In genomic region chr11:117552430-117552969, GRCm38 (mm10) we compare ENCODE assay signal across 16 mouse cellular contexts.
DNase-seq lines count a peak whose midpoint lies in the region; ATAC-seq lines count a peak whose summit lies in the region.
"Had no signal": no experiment of that assay in that cellular context is flagged by ENCODE, and none has a peak within 500 bp of the region (broad histone marks: within the 10 kb centered on the region; RNA-seq: fewer than 3 reads in every experiment).

No protein-coding gene starts in this region.

- no peaks in the 10 kb centered on the region for H3K27me3 ChIP-seq in kidney, embryonic 15.5 days
- H3K27me3 ChIP-seq: heart, embryonic 13.5 days; midbrain, embryonic 12.5 days; neural tube, embryonic 13.5 days had no signal

- no peak overlapping the region for H3K4me3 ChIP-seq in kidney, embryonic 15.5 days (replicated peaks)
- H3K4me3 ChIP-seq: erythroblast, embryonic 14.5 days; heart, embryonic 13.5 days; midbrain, embryonic 12.5 days; neural tube, embryonic 13.5 days had no signal

- no peak overlapping the region for H3K4me2 ChIP-seq in kidney, embryonic 15.5 days
- H3K4me2 ChIP-seq: heart, embryonic 13.5 days; midbrain, embryonic 12.5 days; neural tube, embryonic 13.5 days had no signal

- 89% methylated on average over 8 of the region's 8 CpGs for WGBS in kidney, embryonic 15.5 days

- H3K9me3 ChIP-seq in kidney, embryonic 15.5 days (replicated peaks), result no peaks in the 10 kb centered on the region
- H3K9me3 ChIP-seq: heart, embryonic 13.5 days; midbrain, embryonic 12.5 days; neural tube, embryonic 13.5 days had no signal

- no peaks in the 10 kb centered on the region for H3K4me1 ChIP-seq in kidney, embryonic 15.5 days
- H3K4me1 ChIP-seq: heart, embryonic 13.5 days; midbrain, embryonic 12.5 days; neural tube, embryonic 13.5 days had no signal

- no peak for ATAC-seq in kidney, embryonic 15.5 days (replicated peaks; ENCODE audit: low FRiP score)

- H3K36me3 ChIP-seq in kidney, embryonic 15.5 days, result no peaks in the 10 kb centered on the region
- H3K36me3 ChIP-seq: heart, embryonic 13.5 days; midbrain, embryonic 12.5 days; neural tube, embryonic 13.5 days had no signal

- peak; percentile 49 for DNase-seq in adrenal gland, postnatal 14 days
- no peak for DNase-seq in adrenal gland, adult 2 months
- peak; percentile 24 to 49 for DNase-seq in layer of hippocampus, postnatal 14 days (ENCODE audit: low spot score in 2 of 2)
- DNase-seq in layer of hippocampus, adult 11-12 months (ENCODE audit: low spot score), result no peak
- DNase-seq in cerebellum, adult 11-12 months, result peak; percentile 84
- DNase-seq in fat pad, adult 2 months (ENCODE audit: extremely low read depth, low read depth, low spot score), result peak; percentile 50
- no peak for DNase-seq in lung, postnatal 14 days
- DNase-seq: kidney, adult 11 months; lung, postnatal 10 days; thymus, postnatal 4 days had no signal

- H3K27ac ChIP-seq in kidney, embryonic 15.5 days, result no peak overlapping the region
- H3K27ac ChIP-seq: heart, embryonic 13.5 days; liver, embryonic 14.5 days; midbrain, embryonic 12.5 days; neural tube, embryonic 13.5 days had no signal

- no peak overlapping the region for H3K9ac ChIP-seq in kidney, embryonic 15.5 days
- H3K9ac ChIP-seq: heart, embryonic 13.5 days; liver, embryonic 14.5 days; midbrain, embryonic 12.5 days; neural tube, embryonic 13.5 days had no signal

Comparison
In these comparisons a context has a peak if more than half of its experiments do, and no peak if none do; other contexts are left out.
1. DNase-seq: peak in adrenal gland, postnatal 14 days (single experiment), layer of hippocampus, postnatal 14 days (2 of 2), cerebellum, adult 11-12 months (single experiment) and fat pad, adult 2 months (single experiment); none in adrenal gland, adult 2 months (single experiment), layer of hippocampus, adult 11-12 months (single experiment) and lung, postnatal 14 days (single experiment).